Mouse (Mus musculus): ENCODE data around the gene Ampd2. TPM values are rescaled to one million over a fixed set of nuclear protein-coding genes. Genes with fewer than 3 reads are reported as not detected.

Gene Ampd2
- total and polyA plus RNA-seq, 2 experiments: 11.0 to 128 TPM

GRCm38 (mm10) chr3:108046944-108047655 lies 39.4 kb downstream of the Ampd2 start:
- Histone ChIP-seq H3K79me2 (ENCODE audit: control insufficient read depth, insufficient read depth, low read length) (no peaks in the 10 kb centered on the region), H3K4me3 (ENCODE audit: insufficient read depth, low read depth, low read length) (no peak overlapping the region), H3K27ac (replicated peaks; ENCODE audit: insufficient read depth, low read depth, low read length) (no peak overlapping the region), H3K4me1 (ENCODE audit: control insufficient read depth, insufficient read depth, low read length) (peaks cover 16% of the 10 kb centered on the region; the same call in 1 of the 2 replicates), H3K36me3 (ENCODE audit: control insufficient read depth, insufficient read depth, low read length) (no peaks in the 10 kb centered on the region), H3K9ac (ENCODE audit: low read depth, low read length) (no peak overlapping the region), H3K27me3 (ENCODE audit: control insufficient read depth, insufficient read depth, low read length) (no peaks in the 10 kb centered on the region)
- TF ChIP-seq POLR2A (IDR thresholded peaks at IDR 0.05; ENCODE audit: extremely low read depth, insufficient read depth, low read length): no peak
- TF ChIP-seq CTCF (IDR thresholded peaks at IDR 0.05; ENCODE audit: low read depth, low read length): no peak
- DNase-seq (ENCODE audit: extremely low read depth, low read depth, low spot score): peak; percentile 70
- 77% methylated on average over 2 of the region's 2 CpGs for WGBS

- Histone ChIP-seq H3K27me3 (ENCODE audit: control insufficient read depth, insufficient read depth, low read length) (no peaks in the 10 kb centered on the region), H3K79me2 (ENCODE audit: control insufficient read depth, insufficient read depth, low read length) (no peaks in the 10 kb centered on the region), H3K36me3 (ENCODE audit: control insufficient read depth, insufficient read depth, low read length) (no peaks in the 10 kb centered on the region), H3K9ac (ENCODE audit: low read depth, low read length) (peak within 1 kb of the TSS; percentile 57), H3K27ac (replicated peaks; ENCODE audit: insufficient read depth, low read depth, low read length) (peak within 1 kb of the TSS; percentile 82), H3K4me3 (ENCODE audit: insufficient read depth, low read depth, low read length) (peak within 1 kb of the TSS; percentile 49), H3K4me1 (ENCODE audit: control insufficient read depth, insufficient read depth, low read length) (peaks cover 32% of the 10 kb centered on the region)
- WGBS: 5% methylated on average over 29 of the region's 29 CpGs
- TF ChIP-seq CTCF (IDR thresholded peaks at IDR 0.05; ENCODE audit: low read depth, low read length): 0 out of 2 replicates have a peak, but pooled peaks have one; percentile 5
- TF ChIP-seq POLR2A (IDR thresholded peaks at IDR 0.05; ENCODE audit: extremely low read depth, insufficient read depth, low read length): peak; percentile 59; the same call in 1 of the 2 replicates
- peak; percentile 96 for DNase-seq (ENCODE audit: extremely low read depth, low read depth, low spot score)
Measured at GRCm38 (mm10) chr3:108044394-108045140, 41.9 kb downstream of the Ampd2 start, which contains the start of gene Gstm4. TSS of gene Gstm4 (minus strand) at chr3:108044894.

GRCm38 (mm10) chr3:108033156-108033555 lies 53.3 kb downstream of the Ampd2 start:
- Histone ChIP-seq H3K27me3 (ENCODE audit: control insufficient read depth, insufficient read depth, low read length) (no peaks in the 10 kb centered on the region), H3K4me1 (ENCODE audit: control insufficient read depth, insufficient read depth, low read length) (peaks cover 22% of the 10 kb centered on the region), H3K9ac (ENCODE audit: low read depth, low read length) (no peak overlapping the region), H3K4me3 (ENCODE audit: insufficient read depth, low read depth, low read length) (no peak overlapping the region), H3K27ac (replicated peaks; ENCODE audit: insufficient read depth, low read depth, low read length) (no peak overlapping the region), H3K79me2 (ENCODE audit: control insufficient read depth, insufficient read depth, low read length) (no peaks in the 10 kb centered on the region), H3K36me3 (ENCODE audit: control insufficient read depth, insufficient read depth, low read length) (no peaks in the 10 kb centered on the region)
- TF ChIP-seq CTCF (IDR thresholded peaks at IDR 0.05; ENCODE audit: low read depth, low read length) (no peak), POLR2A (IDR thresholded peaks at IDR 0.05; ENCODE audit: extremely low read depth, insufficient read depth, low read length) (no peak)
- 58% methylated on average over 5 of the region's 5 CpGs for WGBS
- DNase-seq (ENCODE audit: extremely low read depth, low read depth, low spot score): peak; percentile 34

GRCm38 (mm10) chr3:108032113-108032512 lies 54.3 kb downstream of the Ampd2 start:
- Histone ChIP-seq H3K4me1 (ENCODE audit: control insufficient read depth, insufficient read depth, low read length) (peaks cover 22% of the 10 kb centered on the region), H3K79me2 (ENCODE audit: control insufficient read depth, insufficient read depth, low read length) (no peaks in the 10 kb centered on the region), H3K4me3 (ENCODE audit: insufficient read depth, low read depth, low read length) (no peak overlapping the region), H3K27me3 (ENCODE audit: control insufficient read depth, insufficient read depth, low read length) (no peaks in the 10 kb centered on the region), H3K27ac (replicated peaks; ENCODE audit: insufficient read depth, low read depth, low read length) (0 out of 2 replicates have a peak overlapping the region, but pooled peaks have one; percentile 33), H3K9ac (ENCODE audit: low read depth, low read length) (no peak overlapping the region), H3K36me3 (ENCODE audit: control insufficient read depth, insufficient read depth, low read length) (no peaks in the 10 kb centered on the region)
- DNase-seq (ENCODE audit: extremely low read depth, low read depth, low spot score): peak; percentile 90
- no peak for TF ChIP-seq CTCF (IDR thresholded peaks at IDR 0.05; ENCODE audit: low read depth, low read length)
- TF ChIP-seq POLR2A (IDR thresholded peaks at IDR 0.05; ENCODE audit: extremely low read depth, insufficient read depth, low read length): no peak

GRCm38 (mm10) chr3:108028641-108029365 lies 57.6 kb downstream of the Ampd2 start:
- Histone ChIP-seq H3K4me1 (ENCODE audit: control insufficient read depth, insufficient read depth, low read length) (peaks cover 38% of the 10 kb centered on the region), H3K27ac (replicated peaks; ENCODE audit: insufficient read depth, low read depth, low read length) (0 out of 2 replicates have a peak overlapping the region, but pooled peaks have one; percentile 1), H3K79me2 (ENCODE audit: control insufficient read depth, insufficient read depth, low read length) (no peaks in the 10 kb centered on the region), H3K4me3 (ENCODE audit: insufficient read depth, low read depth, low read length) (no peak overlapping the region), H3K9ac (ENCODE audit: low read depth, low read length) (no peak overlapping the region), H3K36me3 (ENCODE audit: control insufficient read depth, insufficient read depth, low read length) (no peaks in the 10 kb centered on the region), H3K27me3 (ENCODE audit: control insufficient read depth, insufficient read depth, low read length) (no peaks in the 10 kb centered on the region)
- 86% methylated on average over 4 of the region's 4 CpGs for WGBS
- TF ChIP-seq CTCF (IDR thresholded peaks at IDR 0.05; ENCODE audit: low read depth, low read length) (no peak), POLR2A (IDR thresholded peaks at IDR 0.05; ENCODE audit: extremely low read depth, insufficient read depth, low read length) (no peak)
- peak; percentile 75 for DNase-seq (ENCODE audit: extremely low read depth, low read depth, low spot score)

Data from liver, adult 2 months (tissue).